Comparison of ENCODE assay signal across 13 mouse cellular contexts in genomic region chr6:82760749-82761357, GRCm38 (mm10). TPM values are rescaled to one million over a fixed set of nuclear protein-coding genes. Genes with fewer than 3 reads are reported as not detected.
DNase-seq lines count a peak whose midpoint lies in the region; ATAC-seq lines count a peak whose summit lies in the region.
"Had no signal": no experiment of that assay in that cellular context is flagged by ENCODE, and none has a peak within 500 bp of the region (broad histone marks: within the 10 kb centered on the region; RNA-seq: fewer than 3 reads in every experiment).

No protein-coding gene starts in this region.

- peaks cover 34% of the 10 kb centered on the region for H3K4me1 ChIP-seq in midbrain, embryonic 10.5 days
- no peaks in the 10 kb centered on the region for H3K4me1 ChIP-seq in midbrain, embryonic 11.5 days (ENCODE audit: control insufficient read depth, insufficient read depth, low read length)
- peaks cover 75% of the 10 kb centered on the region for H3K4me1 ChIP-seq in heart, embryonic 15.5 days (replicated peaks)

- H3K9ac ChIP-seq in midbrain, embryonic 11.5 days (ENCODE audit: low read length) = no peak overlapping the region
- H3K9ac ChIP-seq in heart, embryonic 15.5 days = no peak overlapping the region
- H3K9ac ChIP-seq: embryonic facial prominence, embryonic 15.5 days; forebrain, postnatal 0 days; liver, embryonic 13.5 days had no signal

- peak; percentile 53 for DNase-seq in adrenal gland, postnatal 10 days
- DNase-seq in adrenal gland, postnatal 4 days (ENCODE audit: low spot score in 2 of 2) = no peak
- DNase-seq in midbrain, embryonic 10.5 days (ENCODE audit: low spot score) = no peak
- no peak for DNase-seq in midbrain, embryonic 11.5 days (ENCODE audit: low spot score, missing footprints)
- no peak for DNase-seq in kidney, postnatal 14 days
- no peak for DNase-seq in B cell, adult 2 months
- no peak for DNase-seq in left cerebral cortex, postnatal 36 days (ENCODE audit: low spot score in 2 of 2)
- DNase-seq: cerebellum, adult 9-11 months; forebrain, postnatal 0 days; kidney, postnatal 10 days; liver, embryonic 13.5 days had no signal

- intact Hi-C loops in left cerebral cortex, postnatal 36 days (cut with DNase I) = no loop called here

- WGBS in midbrain, embryonic 10.5 days = 77% methylated on average over 3 of the region's 3 CpGs
- WGBS in midbrain, embryonic 11.5 days = 79% methylated on average over 3 of the region's 3 CpGs
- 47% methylated on average over 3 of the region's 3 CpGs for WGBS in heart, embryonic 15.5 days

- no peak overlapping the region for H3K4me3 ChIP-seq in midbrain, embryonic 10.5 days
- H3K4me3 ChIP-seq in midbrain, embryonic 11.5 days (ENCODE audit: low read depth, low read length) = no peak overlapping the region
- H3K4me3 ChIP-seq in heart, embryonic 15.5 days = no peak overlapping the region
- H3K4me3 ChIP-seq: embryonic facial prominence, embryonic 15.5 days; liver, embryonic 13.5 days had no signal

- no peaks in the 10 kb centered on the region for H3K9me3 ChIP-seq in midbrain, embryonic 10.5 days (replicated peaks)
- no peaks in the 10 kb centered on the region for H3K9me3 ChIP-seq in midbrain, embryonic 11.5 days (ENCODE audit: control insufficient read depth, low read length)
- no peaks in the 10 kb centered on the region for H3K9me3 ChIP-seq in heart, embryonic 15.5 days (replicated peaks)
- H3K9me3 ChIP-seq: embryonic facial prominence, embryonic 15.5 days; liver, embryonic 13.5 days had no signal

- H3K36me3 ChIP-seq in midbrain, embryonic 10.5 days = peaks cover 48% of the 10 kb centered on the region
- no peaks in the 10 kb centered on the region; the same call in 1 of the 2 replicates for H3K36me3 ChIP-seq in midbrain, embryonic 11.5 days (ENCODE audit: control insufficient read depth, insufficient read depth, low read length)
- H3K36me3 ChIP-seq in heart, embryonic 15.5 days = no peaks in the 10 kb centered on the region
- H3K36me3 ChIP-seq: embryonic facial prominence, embryonic 15.5 days had no signal

- no peak overlapping the region for H3K4me2 ChIP-seq in midbrain, embryonic 11.5 days
- H3K4me2 ChIP-seq in heart, embryonic 15.5 days = no peak overlapping the region
- H3K4me2 ChIP-seq: embryonic facial prominence, embryonic 15.5 days; liver, embryonic 13.5 days had no signal

- no peak for ATAC-seq in midbrain, embryonic 11.5 days (ENCODE audit: low FRiP score)
- ATAC-seq in heart, embryonic 15.5 days (replicated peaks; ENCODE audit: insufficient number of reproducible peaks, insufficient read depth, low FRiP score, low read depth) = 0 out of 2 replicates have a peak, but pooled peaks have one; percentile 37
- ATAC-seq: forebrain, postnatal 0 days had no signal

- no peaks in the 10 kb centered on the region for H3K27me3 ChIP-seq in midbrain, embryonic 10.5 days (ENCODE audit: low read depth, poor library complexity, severe bottlenecking)
- no peaks in the 10 kb centered on the region for H3K27me3 ChIP-seq in midbrain, embryonic 11.5 days (ENCODE audit: control insufficient read depth, insufficient read depth, low read length)
- no peaks in the 10 kb centered on the region for H3K27me3 ChIP-seq in heart, embryonic 15.5 days
- H3K27me3 ChIP-seq: embryonic facial prominence, embryonic 15.5 days; liver, embryonic 13.5 days had no signal

- 0 out of 2 replicates have a peak overlapping the region, but pooled peaks have one; percentile 9 for H3K27ac ChIP-seq in midbrain, embryonic 10.5 days (replicated peaks)
- no peak overlapping the region for H3K27ac ChIP-seq in midbrain, embryonic 11.5 days (ENCODE audit: low read depth, low read length)
- peak overlapping the region; percentile 94 for H3K27ac ChIP-seq in heart, embryonic 15.5 days
- H3K27ac ChIP-seq: embryonic facial prominence, embryonic 15.5 days had no signal

RNA-seq across cellular contexts. Expression of gene Hk2, which starts 13.4 kb away (rescaled TPM):
- total RNA-seq in adrenal gland, postnatal 10 days (2021) = 100 to 1,000 TPM in 1 of 2 experiments, 10 to 100 TPM in 1; 55.7 to 119 TPM
- 10 to 100 TPM; 16.3 to 19.8 TPM for total RNA-seq in adrenal gland, postnatal 4 days (2021)
- polyA plus RNA-seq in midbrain, embryonic 10.5 days (2016; fragmentation: Nextera tagmentation; extraction: Ambion mirVana) = 26.4 and 31.4 TPM in 2 replicates
- polyA plus RNA-seq in midbrain, embryonic 11.5 days (2014; fragmentation: Nextera tagmentation; extraction: Ambion mirVana) = 16.3 and 16.8 TPM in 2 replicates
- polyA plus RNA-seq in heart, embryonic 15.5 days (2015; fragmentation: Nextera tagmentation; extraction: Ambion mirVana) = 30.2 and 31.0 TPM in 2 replicates
- 1 to 10 TPM; 3.2 to 5.6 TPM for total RNA-seq in left cerebral cortex, postnatal 36 days (2021)

RNA-seq across cellular contexts. Expression of gene Pole4, which starts 55.7 kb away (rescaled TPM):
- total RNA-seq in adrenal gland, postnatal 10 days (2021) = 10 to 100 TPM; 37.9 to 41.8 TPM
- 10 to 100 TPM; 40.0 to 41.0 TPM for total RNA-seq in adrenal gland, postnatal 4 days (2021)
- polyA plus RNA-seq in midbrain, embryonic 10.5 days (2016; fragmentation: Nextera tagmentation; extraction: Ambion mirVana) = 93.1 and 96.4 TPM in 2 replicates
- polyA plus RNA-seq in midbrain, embryonic 11.5 days (2014; fragmentation: Nextera tagmentation; extraction: Ambion mirVana) = 107 and 111 TPM in 2 replicates
- 78.0 and 81.7 TPM in 2 replicates for polyA plus RNA-seq in heart, embryonic 15.5 days (2015; fragmentation: Nextera tagmentation; extraction: Ambion mirVana)
- 10 to 100 TPM; 31.4 to 32.7 TPM for total RNA-seq in left cerebral cortex, postnatal 36 days (2021)
